Mouse (Mus musculus) CH12.LX (cell line): ENCODE data around the gene Hfe2. TPM values are rescaled to one million over a fixed set of nuclear protein-coding genes. Genes with fewer than 3 reads are reported as not detected.

ENCODE experiments used
- DNase-seq: peaks from one replicate; pipeline ENCODE4 v3.0.0-alpha.2; 2013; ENCODE audit errors: extremely low read depth
- H3K27ac ChIP-seq: 2 replicates; pipeline ENCODE4 v1.5.1; 2012; ENCODE audit warnings: low read depth, mild to moderate bottlenecking, control low read depth, moderate library complexity; ENCODE audit not compliant: insufficient read depth
- H3K27me3 ChIP-seq: replicated peaks from 2 replicates; pipeline ENCODE3; 2012; ENCODE audit warnings: inconsistent platforms
- H3K36me3 ChIP-seq, 2 experiments: replicated peaks in 1 of 2; 2 replicates each; pipeline versions ENCODE3 to v1.6.1; 2012; ENCODE audit warnings: inconsistent platforms in 1 of 2, low read length in 1 of 2, mild to moderate bottlenecking in 1 of 2, mixed read lengths in 1 of 2, moderate library complexity in 1 of 2; ENCODE audit not compliant: control insufficient read depth in 1 of 2, insufficient read depth in 1 of 2
- H3K4me1 ChIP-seq, 2 experiments: 2 replicates each; pipeline ENCODE4 v1.6.1; 2012; ENCODE audit warnings: inconsistent platforms in 1 of 2, moderate library complexity in 1 of 2; ENCODE audit not compliant: insufficient read depth in 2 of 2, control insufficient read depth in 1 of 2
- H3K4me2 ChIP-seq: 2 replicates; pipeline ENCODE4 v1.6.1; 2012; ENCODE audit warnings: low read depth, mild to moderate bottlenecking, control low read depth; ENCODE audit not compliant: poor library complexity, insufficient read depth, severe bottlenecking
- H3K4me3 ChIP-seq, 3 experiments: fragments of 150-350 bp in 1 of 3; sonication (generic) in 1 of 3; replicated peaks in 1 of 3; 2 replicates each; pipeline versions ENCODE3 to v1.5.1; 2011 to 2012; ENCODE audit warnings: low read depth in 2 of 3, low read length in 2 of 3, mild to moderate bottlenecking in 2 of 3, moderate library complexity in 2 of 3, control low read depth in 1 of 3, improper control_type of control experiment in 1 of 3, inconsistent platforms in 1 of 3, mixed read lengths in 1 of 3; ENCODE audit not compliant: poor library complexity in 1 of 3
- H3K79me2 ChIP-seq: replicated peaks from 2 replicates; pipeline ENCODE4 v1.6.1; 2012; ENCODE audit warnings: mild to moderate bottlenecking, moderate library complexity; ENCODE audit not compliant: control insufficient read depth, poor library complexity, insufficient read depth, severe bottlenecking; ENCODE audit errors: extremely low read depth
- H3K9ac ChIP-seq: 2 replicates; pipeline ENCODE4 v1.6.1; 2012; ENCODE audit warnings: low read depth, mild to moderate bottlenecking, control low read depth, moderate library complexity; ENCODE audit not compliant: insufficient read depth
- H3K9me3 ChIP-seq: replicated peaks from 2 replicates; pipeline ENCODE3; 2012; ENCODE audit warnings: low read length, inconsistent platforms, mixed read lengths
- BHLHE40 ChIP-seq: IDR thresholded peaks from 2 replicates; pipeline ENCODE4 v1.6.1; 2011; ENCODE audit warnings: mild to moderate bottlenecking, low read depth, low read length, improper control_type of control experiment
- CHD1 ChIP-seq: IDR thresholded peaks from 2 replicates; pipeline ENCODE4 v1.6.1; 2012; ENCODE audit warnings: low read depth, low read length, improper control_type of control experiment, inconsistent platforms
- CHD2 ChIP-seq: IDR thresholded peaks from 2 replicates; pipeline ENCODE4 v1.6.1; 2011; ENCODE audit warnings: low read length, improper control_type of control experiment
- E2F4 ChIP-seq: IDR thresholded peaks from 2 replicates; pipeline ENCODE4 v1.6.1; 2011; ENCODE audit warnings: low read depth, low read length, improper control_type of control experiment; ENCODE audit not compliant: insufficient replicate concordance
- ELF1 ChIP-seq: IDR thresholded peaks from 2 replicates; pipeline ENCODE4 v1.6.1; 2014; ENCODE audit warnings: low read depth, mild to moderate bottlenecking, inconsistent platforms, low read length, improper control_type of control experiment
- EP300 ChIP-seq: IDR thresholded peaks from 2 replicates; pipeline ENCODE4 v1.6.1; 2011; ENCODE audit warnings: low read length, improper control_type of control experiment
- ETS1 ChIP-seq: conservative IDR thresholded peaks from 2 replicates; pipeline ENCODE4 v1.6.1; 2012; ENCODE audit warnings: low read depth, mild to moderate bottlenecking, inconsistent platforms, low read length, improper control_type of control experiment, moderate library complexity
- HCFC1 ChIP-seq: IDR thresholded peaks from 2 replicates; pipeline ENCODE4 v1.6.1; 2012; ENCODE audit warnings: low read depth, mild to moderate bottlenecking, inconsistent platforms, low read length, improper control_type of control experiment
- IRF4 ChIP-seq: IDR thresholded peaks from 2 replicates; pipeline ENCODE4 v1.6.1; 2014; ENCODE audit warnings: low read depth, mild to moderate bottlenecking, inconsistent platforms, low read length, improper control_type of control experiment
- JUND ChIP-seq: conservative IDR thresholded peaks from 2 replicates; pipeline ENCODE4 v1.6.1; 2011; ENCODE audit warnings: low read depth, low read length, improper control_type of control experiment
- KAT2A ChIP-seq: IDR thresholded peaks from 2 replicates; pipeline ENCODE4 v1.6.1; 2012; ENCODE audit warnings: low read length, improper control_type of control experiment, inconsistent platforms; ENCODE audit not compliant: insufficient replicate concordance
- MAFK ChIP-seq: IDR thresholded peaks from 2 replicates; pipeline ENCODE4 v1.6.1; 2011; ENCODE audit warnings: low read length, improper control_type of control experiment; ENCODE audit not compliant: insufficient replicate concordance
- MAX ChIP-seq: IDR thresholded peaks from 2 replicates; pipeline ENCODE4 v1.6.1; 2011; ENCODE audit warnings: low read length, improper control_type of control experiment
- MAZ ChIP-seq: IDR thresholded peaks from 2 replicates; pipeline ENCODE4 v1.6.1; 2012; ENCODE audit warnings: low read depth, mild to moderate bottlenecking, inconsistent platforms, low read length, improper control_type of control experiment, moderate library complexity
- MXI1 ChIP-seq: IDR thresholded peaks from 2 replicates; pipeline ENCODE4 v1.6.1; 2011; ENCODE audit warnings: mild to moderate bottlenecking, low read depth, low read length, improper control_type of control experiment
- MYC ChIP-seq: IDR thresholded peaks from 2 replicates; pipeline ENCODE4 v1.6.1; 2011; ENCODE audit warnings: low read depth, mild to moderate bottlenecking, improper control_type of control experiment, low read length
- NELFE ChIP-seq: IDR thresholded peaks from 2 replicates; pipeline ENCODE4 v1.6.1; 2011; ENCODE audit warnings: low read depth, low read length, improper control_type of control experiment
- NRF1 ChIP-seq: IDR thresholded peaks from 2 replicates; pipeline ENCODE4 v1.6.1; 2014; ENCODE audit warnings: low read depth, mild to moderate bottlenecking, inconsistent platforms, low read length, improper control_type of control experiment, moderate library complexity
- PAX5 ChIP-seq: IDR thresholded peaks from 2 replicates; pipeline ENCODE4 v1.6.1; 2012; ENCODE audit warnings: low read length, inconsistent platforms, mixed read lengths
- POLR2A ChIP-seq: IDR thresholded peaks from 2 replicates; pipeline ENCODE4 v1.6.1; 2011; ENCODE audit warnings: low read depth, mild to moderate bottlenecking, improper control_type of control experiment, low read length
- POLR2AphosphoS2 ChIP-seq: IDR thresholded peaks from 2 replicates; pipeline ENCODE4 v1.6.1; 2011; ENCODE audit warnings: low read depth, low read length, improper control_type of control experiment
- RAD21 ChIP-seq: IDR thresholded peaks from 2 replicates; pipeline ENCODE4 v1.6.1; 2011; ENCODE audit warnings: low read depth, mild to moderate bottlenecking, low read length, improper control_type of control experiment, moderate library complexity
- RCOR1 ChIP-seq: conservative IDR thresholded peaks from 2 replicates; pipeline ENCODE4 v1.6.1; 2012; ENCODE audit warnings: low read depth, mild to moderate bottlenecking, inconsistent platforms, low read length, improper control_type of control experiment
- TBP ChIP-seq: conservative IDR thresholded peaks from 2 replicates; pipeline ENCODE4 v1.6.1; 2011; ENCODE audit warnings: low read depth, low read length, improper control_type of control experiment
- UBTF ChIP-seq: IDR thresholded peaks from 2 replicates; pipeline ENCODE4 v1.6.1; 2012; ENCODE audit warnings: low read depth, mild to moderate bottlenecking, inconsistent platforms, low read length, improper control_type of control experiment, moderate library complexity
- USF2 ChIP-seq: conservative IDR thresholded peaks from 2 replicates; pipeline ENCODE4 v1.6.1; 2011; ENCODE audit warnings: low read depth, low read length, improper control_type of control experiment
- ZC3H11A ChIP-seq: IDR thresholded peaks from 2 replicates; pipeline ENCODE4 v1.6.1; 2012; ENCODE audit warnings: low read depth, mild to moderate bottlenecking, inconsistent platforms, low read length, improper control_type of control experiment
- ZMIZ1 ChIP-seq: IDR thresholded peaks from 2 replicates; pipeline ENCODE4 v1.6.1; 2012; ENCODE audit warnings: low read depth, mild to moderate bottlenecking, inconsistent platforms, low read length, improper control_type of control experiment
- ZNF384 ChIP-seq: IDR thresholded peaks from 2 replicates; pipeline ENCODE4 v1.6.1; 2012; ENCODE audit warnings: low read depth, low read length, improper control_type of control experiment, inconsistent platforms
- dilution Hi-C: fragments of 300-500 bp; cut with MboI; formaldehyde crosslinking; loops from 2 replicates; pipeline ENCODE4 v1.14.3; 2020; ENCODE audit warnings: low sequenced_read_pairs; ENCODE audit not compliant: extremely low pct_unique_long_range_greater_than_20kb, extremely low pct_ligation_motif_present
- in situ Hi-C: fragments of 300-500 bp; cut with MboI; formaldehyde crosslinking; loops from 3 replicates; pipeline ENCODE4 v1.14.3; 2019; ENCODE audit warnings: low sequenced_read_pairs, low pct_ligation_motif_present, low pct_unique_long_range_greater_than_20kb, mixed read lengths
- polyA plus RNA-seq: library from polyadenylated mRNA; unstranded; fragments of >175 nt; gene quantifications from 2 replicates; pipeline ENCODE4 v1.2.1, GENCODE M21; 2012; ENCODE audit warnings: low read depth; ENCODE audit not compliant: insufficient read length
- total RNA-seq, 2 experiments: library from RNA; depleted of rRNA; stranded (reverse); fragments of 300-350 nt in 1 of 2; fragments of >200 nt in 1 of 2; gene quantifications; 2 replicates each; pipeline ENCODE4 v1.2.3; 2012 to 2014

Hfe2 gene
- total and polyA plus RNA-seq, 3 experiments, result not detected

DNA sequence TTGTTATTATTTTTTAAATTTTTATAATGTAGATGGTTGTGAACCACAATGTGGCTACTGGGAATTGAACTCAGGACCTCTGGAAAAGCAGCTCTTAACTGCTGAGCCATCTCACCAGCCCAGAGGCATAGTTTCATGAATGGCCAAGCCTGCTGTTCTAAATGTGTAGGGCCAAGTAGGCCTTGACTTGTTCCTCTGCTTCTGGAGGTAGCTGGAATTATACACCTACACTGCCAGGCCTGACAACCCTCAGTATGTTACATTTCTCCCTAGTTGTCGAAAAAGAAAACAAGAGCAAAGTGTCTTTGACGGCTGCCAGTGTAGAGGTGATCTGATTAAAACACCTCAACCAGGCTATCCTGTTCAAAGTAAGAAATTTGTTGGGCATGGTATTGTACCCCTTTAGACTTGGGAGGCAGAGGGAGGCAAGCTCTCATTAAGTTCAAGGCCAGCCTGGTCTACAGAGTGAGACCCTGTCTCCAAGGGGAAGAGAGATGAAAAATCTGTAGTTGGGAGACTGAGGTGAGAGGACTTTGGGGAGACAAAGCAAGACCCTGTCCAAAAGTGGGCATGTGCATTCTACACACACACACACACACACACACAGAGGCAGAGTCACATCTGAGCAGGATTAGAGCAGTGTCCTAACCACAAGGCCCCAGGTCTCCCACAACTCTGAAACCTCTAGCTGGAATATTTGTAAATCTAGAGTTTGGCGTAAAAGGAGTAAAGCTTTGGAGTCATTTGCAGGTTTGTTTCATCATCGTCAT lies 26.3 kb upstream of the Hfe2 start:
- Histone ChIP-seq H3K9ac (no peak overlapping the region), H3K27ac (no peak overlapping the region), H3K4me1 (peaks cover 0 to 18% of the 10 kb centered on the region in 2 experiments; a peak in 1 of 4 replicates), H3K27me3 (peaks cover 3% of the 10 kb centered on the region), H3K4me3 (no peak overlapping the region), H3K79me2 (no peaks in the 10 kb centered on the region), H3K36me3 (no peaks in the 10 kb centered on the region), H3K9me3 (no peaks in the 10 kb centered on the region), H3K4me2 (0 out of 2 replicates have a peak overlapping the region, but pooled peaks have one; percentile 27)
- DNase-seq, result peak; percentile 36
- dilution Hi-C loops (no loop called here), in situ Hi-C loops (no loop called here)
- TF ChIP-seq MYC (no peak), ETS1 (no peak), EP300 (no peak), CHD1 (0 out of 2 replicates have a peak, but pooled peaks have one; percentile 31), PAX5 (no peak), MXI1 (no peak)

DNA sequence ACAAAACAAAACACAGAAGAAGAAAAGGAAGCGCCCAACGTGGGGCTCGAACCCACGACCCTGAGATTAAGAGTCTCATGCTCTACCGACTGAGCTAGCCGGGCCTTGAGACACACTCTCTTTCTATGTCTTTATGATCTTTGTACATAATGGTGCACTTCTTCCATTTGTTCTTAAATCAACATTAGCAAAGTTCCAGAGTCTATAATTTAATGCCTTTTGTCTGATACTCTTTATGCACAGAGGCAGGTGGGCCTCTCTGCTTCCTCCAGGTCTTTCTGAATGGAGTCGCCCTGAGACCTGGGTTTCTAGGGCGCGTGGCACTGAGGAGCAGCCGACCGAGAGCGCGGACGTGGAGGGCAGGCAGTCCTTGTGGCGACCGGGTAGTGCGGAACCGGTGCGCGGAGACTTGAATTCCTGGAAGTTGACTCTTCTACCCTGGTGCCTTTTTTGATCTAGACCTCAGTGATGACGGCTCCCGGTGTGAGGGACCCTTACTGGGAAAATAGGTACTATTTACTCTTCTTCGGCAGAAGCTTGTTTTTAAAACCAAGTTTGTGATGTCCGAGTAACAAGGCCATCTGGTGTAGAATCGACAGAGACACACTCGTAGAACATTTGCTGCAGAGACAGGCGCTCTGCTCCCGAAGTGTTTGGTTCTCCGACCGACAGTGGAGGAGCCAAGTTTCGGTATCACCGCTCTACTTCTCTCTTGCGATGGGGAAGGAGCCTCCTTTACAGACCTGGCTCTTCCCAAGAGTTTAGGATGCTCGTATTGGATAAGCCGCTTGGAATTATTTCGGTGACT lies 25.3 kb upstream of the Hfe2 start:
- peaks cover 0 to 18% of the 10 kb centered on the region in 2 experiments; a peak in 1 of 4 replicates for H3K4me1 ChIP-seq
- in situ Hi-C loops, result loop anchor here (10.0 kb wide), 1 partner anchor 175 kb away; no protein-coding TSS in a partner anchor
- no peaks in the 10 kb centered on the region for H3K36me3 ChIP-seq
- TF ChIP-seq USF2 (no peak), ELF1 (peak; percentile 97), E2F4 (peak; percentile 84; the same call in 1 of the 2 replicates), ZMIZ1 (no peak), RCOR1 (no peak), HCFC1 (0 out of 2 replicates have a peak, but pooled peaks have one; percentile 10), NELFE (no peak), ZC3H11A (no peak), POLR2A (no peak), PAX5 (no peak), MAFK (peak; percentile 98), ZNF384 (no peak), NRF1 (peak; percentile 67), KAT2A (peak; percentile 81; the same call in 1 of the 2 replicates), IRF4 (no peak), JUND (peak; percentile 56; the same call in 1 of the 2 replicates), MAX (no peak), CHD2 (no peak), BHLHE40 (no peak), UBTF (peak; percentile 77; the same call in 1 of the 2 replicates), POLR2AphosphoS2 (no peak), TBP (peak; percentile 100), CHD1 (peak; percentile 92; the same call in 1 of the 2 replicates), MYC (peak; percentile 52; the same call in 1 of the 2 replicates), MAZ (0 out of 2 replicates have a peak, but pooled peaks have one; percentile 39), RAD21 (no peak)
- TF ChIP-seq, all 38 proteins: peak for 12
- DNase-seq, result peak; percentile 83
- H3K27me3 ChIP-seq, result peaks cover 3% of the 10 kb centered on the region
- no peaks in the 10 kb centered on the region for H3K9me3 ChIP-seq
- peak overlapping the region; percentile 37 for H3K4me2 ChIP-seq
- H3K79me2 ChIP-seq, result no peaks in the 10 kb centered on the region
- H3K9ac ChIP-seq, result peak overlapping the region; percentile 85
- H3K4me3 ChIP-seq, result peak overlapping the region; percentile 73 to 98 (median 81)
- dilution Hi-C loops, result no loop called here
- peak overlapping the region; percentile 63 for H3K27ac ChIP-seq
